Mouse (Mus musculus) heart, postnatal 10 days (tissue): Measurements from ENCODE around the gene Gatad2a. TPM values are rescaled to one million over a fixed set of nuclear protein-coding genes. Genes with fewer than 3 reads are reported as not detected.
"Not testable (repeated sequence)": the region's sequence is repeated elsewhere in the genome, so short reads cannot be mapped to it uniquely, and the experiment has no call there.

Experiments used
- DNase-seq, 2 experiments: peaks; one replicate each; pipeline ENCODE4 v3.0.0; 2021
- intact Hi-C: fragments of 180-260 bp; cut with DNase I; formaldehyde crosslinking; loops from one replicate; pipeline ENCODE4 v1.15.1; 2025
- total RNA-seq, 2 experiments: library from RNA; stranded (reverse); gene quantifications; 2 replicates each; pipeline ENCODE4 v1.2.3; 2021

Gatad2a gene
- 10 to 100 TPM; 62.1 to 63.1 TPM for total RNA-seq

- intact Hi-C loops, result loop anchor here (2.0 kb wide), 2 partner anchors 21 to 47 kb away; partner anchors contain the start of genes Mau2 and Sugp1
- DNase-seq, result peak; percentile 100
Observed at GRCm38 (mm10) chr8:69995776-69996588, at the start of gene Gatad2a. Gatad2a (minus strand) TSS chr8:69996384.

DNA sequence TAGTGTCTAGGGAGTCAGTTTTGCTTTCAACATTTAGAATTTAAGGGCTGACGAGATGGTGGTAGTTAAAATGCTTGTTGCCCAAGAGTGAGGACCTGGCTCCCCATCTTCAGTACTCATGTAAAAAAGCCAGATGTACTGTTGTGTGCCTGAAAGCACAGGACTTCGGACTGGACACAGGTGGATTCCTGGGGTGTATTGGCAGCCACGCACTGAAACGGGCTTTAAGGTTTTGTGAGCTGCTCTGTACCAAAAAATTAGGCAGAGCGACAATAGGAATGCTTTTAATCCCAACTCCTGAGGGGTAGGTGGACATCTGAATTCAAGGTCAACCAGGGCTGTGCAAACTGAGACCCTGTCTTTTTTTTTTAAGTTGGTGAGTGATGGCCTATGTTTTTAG, 47.8 kb upstream of the Gatad2a start:
- intact Hi-C loops, result loop anchor here (2.0 kb wide), 1 partner anchor 47 kb away; the partner anchor contains the start of gene Gatad2a

DNA sequence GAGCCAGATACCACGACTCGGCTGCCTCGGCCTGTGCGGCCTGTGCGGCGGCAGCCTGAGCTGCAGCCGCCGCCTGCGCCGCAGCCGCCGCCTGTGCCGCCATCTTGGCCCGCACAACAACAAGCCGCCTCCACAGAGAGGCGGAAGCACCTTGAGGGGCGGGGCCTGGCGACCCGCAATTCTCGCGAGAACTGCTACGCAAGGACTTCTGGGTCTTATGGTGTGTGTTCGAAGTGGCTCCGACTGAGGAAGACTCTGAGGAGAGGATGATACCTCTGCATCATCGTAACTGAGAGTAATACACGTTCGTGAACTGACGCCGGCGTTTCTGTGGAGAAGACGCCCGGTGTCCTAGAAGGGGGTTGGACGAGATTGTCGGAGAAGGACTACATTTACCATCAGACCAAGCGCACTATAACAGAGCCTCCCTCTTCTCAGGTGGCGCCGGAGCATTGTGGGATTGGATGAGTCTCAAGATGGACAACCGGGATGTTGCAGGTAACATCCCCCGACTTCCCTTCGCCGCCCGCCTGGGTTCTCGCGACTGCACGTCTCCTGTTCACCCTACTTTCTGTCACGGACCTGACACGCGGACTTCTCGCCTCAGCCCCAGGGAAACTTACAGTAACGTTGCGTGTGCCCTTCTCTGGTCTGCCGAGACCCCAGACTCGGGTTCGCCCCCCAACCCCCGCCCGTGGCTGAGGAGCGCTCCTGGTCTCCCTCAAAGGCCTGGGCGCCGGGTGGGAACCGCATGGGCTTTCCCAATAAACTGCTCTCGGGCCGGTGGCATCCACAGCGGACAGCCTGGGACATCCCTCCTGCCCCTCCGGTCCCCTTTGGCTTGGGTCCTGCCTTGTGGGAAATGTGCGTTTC, 46.6 kb upstream of the Gatad2a start, which contains the start of the genes Mau2 and Sugp1:
Gene Mau2, minus strand, starts transcription at position 152 of the 873 bp plus-strand sequence.
Gene Sugp1, plus strand, starts transcription at position 231 of the 873 bp plus-strand sequence.
- peak; percentile 98 for DNase-seq

More for the DNA sequence above, 47.8 kb upstream of the Gatad2a start:
- no peak for DNase-seq

GRCm38 (mm10) chr8:70041885-70042546, 45.8 kb upstream of the Gatad2a start:
- DNase-seq, result no peak
- intact Hi-C loops, result loop anchor here (2.0 kb wide), 1 partner anchor 45 kb away; the partner anchor contains the start of gene Gatad2a

More for the DNA sequence above, 46.6 kb upstream of the Gatad2a start, which contains the start of the genes Mau2 and Sugp1:
- intact Hi-C loops, result loop anchor here (2.0 kb wide), 1 partner anchor 46 kb away; the partner anchor contains the start of gene Gatad2a

DNA sequence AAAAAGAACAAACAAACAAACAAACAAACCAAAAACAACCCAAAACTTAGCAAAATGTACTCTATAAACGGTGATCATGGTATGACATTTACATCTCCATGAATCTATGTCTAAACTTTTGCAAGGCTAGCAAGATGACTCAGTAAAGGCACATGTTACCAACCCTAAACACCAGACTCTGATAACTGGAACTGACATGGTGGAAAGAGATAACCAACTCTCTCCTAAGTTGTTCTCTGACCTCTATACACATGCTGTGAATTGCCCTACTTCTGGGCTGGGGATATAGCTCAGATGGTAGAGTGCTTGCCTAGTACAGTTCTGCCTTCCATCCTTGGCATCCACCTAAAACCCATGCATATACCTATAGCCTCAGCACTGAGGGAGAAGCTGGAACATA, 41.8 kb upstream of the Gatad2a start:
- intact Hi-C loops, result no loop called here
- DNase-seq, result no peak

DNA sequence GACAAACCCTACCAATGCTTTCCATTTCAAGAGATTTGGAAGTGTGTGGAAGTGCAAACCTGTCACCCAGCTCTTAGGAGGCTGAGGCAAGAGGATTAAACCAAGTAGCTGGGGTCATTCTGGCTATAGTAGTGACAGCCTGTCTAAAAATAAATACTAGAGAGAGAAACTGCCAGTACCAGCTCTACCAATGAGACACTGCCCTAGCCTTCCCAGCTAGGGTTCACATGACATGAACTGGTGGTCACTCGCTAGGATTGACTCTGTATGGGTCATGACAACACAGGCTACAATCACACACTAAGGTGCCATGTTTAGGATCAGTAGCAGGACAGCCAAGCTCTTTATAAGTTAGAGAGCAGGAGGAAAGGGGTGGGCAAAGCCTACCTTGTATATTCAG, 34.1 kb upstream of the Gatad2a start:
- intact Hi-C loops, result no loop called here

GRCm38 (mm10) chr8:70026151-70026550, 30.0 kb upstream of the Gatad2a start:
- intact Hi-C loops, result no loop called here
- no peak for DNase-seq

More for the DNA sequence above, 34.1 kb upstream of the Gatad2a start:
- no peak for DNase-seq

DNA sequence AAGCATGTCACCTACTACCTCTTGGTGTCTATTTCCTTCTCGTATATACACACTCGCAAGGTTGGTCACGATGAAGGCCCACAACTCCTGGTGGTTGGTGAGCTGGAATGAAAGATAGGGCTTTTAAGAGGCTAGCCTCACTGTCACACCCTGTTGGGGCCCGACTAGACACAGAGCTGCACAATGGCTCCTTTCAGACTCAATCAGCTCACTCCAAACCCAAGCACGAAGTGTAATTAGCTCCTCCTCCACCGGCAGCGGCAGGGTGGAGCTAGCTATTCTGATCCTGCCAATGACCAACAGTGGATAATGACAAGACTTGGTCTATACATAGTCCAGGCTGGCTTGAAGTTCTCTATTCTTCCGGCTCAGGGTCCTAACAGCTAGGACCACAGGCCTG, 27.4 kb upstream of the Gatad2a start:
- DNase-seq, result no peak
- intact Hi-C loops, result no loop called here

- intact Hi-C loops, result no loop called here
- DNase-seq, result no peak
Observed at GRCm38 (mm10) chr8:70015017-70015416, 18.8 kb upstream of the Gatad2a start.

DNA sequence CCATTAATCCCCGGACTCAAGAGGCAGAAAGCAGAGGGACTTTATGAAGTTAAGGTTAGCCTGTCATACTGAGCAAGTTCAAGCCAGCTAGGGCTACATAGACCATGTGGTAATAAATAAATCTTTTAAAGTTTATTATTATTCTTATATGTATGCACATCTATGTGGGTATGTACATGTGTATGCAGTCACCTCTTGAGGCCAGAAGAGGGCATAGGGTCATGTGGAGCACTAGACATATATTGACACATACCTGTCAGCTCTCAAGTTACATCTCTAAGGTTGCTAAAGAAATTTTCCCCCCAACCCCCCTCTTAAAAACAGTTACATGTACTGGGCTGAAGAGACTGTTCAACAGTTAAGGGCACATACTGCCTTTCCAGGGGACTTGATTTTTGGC, 16.6 kb upstream of the Gatad2a start:
- no peak for DNase-seq
- intact Hi-C loops, result no loop called here

- DNase-seq, result no peak
- intact Hi-C loops, result no loop called here
Observed at GRCm38 (mm10) chr8:70012350-70012749, 16.2 kb upstream of the Gatad2a start.

- intact Hi-C loops, DNase-seq: not testable (repeated sequence)
Observed at GRCm38 (mm10) chr8:70010796-70011195, 14.6 kb upstream of the Gatad2a start.

GRCm38 (mm10) chr8:70005178-70005577, 9.0 kb upstream of the Gatad2a start:
- intact Hi-C loops, result no loop called here
- peak; percentile 25 to 37 for DNase-seq

DNA sequence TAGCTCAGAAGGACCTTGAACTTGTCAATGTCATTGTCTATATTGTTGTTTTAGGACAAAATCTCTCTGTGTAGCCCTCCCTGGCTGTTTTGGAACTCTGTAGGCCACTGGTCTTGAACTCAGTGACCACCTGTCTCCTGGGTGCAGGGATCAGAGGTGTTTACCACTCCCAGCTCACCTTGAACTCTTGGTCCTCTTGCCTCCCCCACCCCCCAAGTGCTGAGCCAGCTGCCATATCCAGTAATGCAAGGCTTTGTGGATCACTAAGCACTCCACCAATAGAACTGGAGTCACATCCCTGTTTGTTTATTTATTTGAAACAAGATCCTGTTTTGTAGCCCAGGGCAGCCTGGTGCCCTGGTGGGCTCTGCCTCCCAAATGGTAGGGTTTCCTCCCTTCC, 8.2 kb upstream of the Gatad2a start:
- no peak for DNase-seq
- intact Hi-C loops, result no loop called here

DNA sequence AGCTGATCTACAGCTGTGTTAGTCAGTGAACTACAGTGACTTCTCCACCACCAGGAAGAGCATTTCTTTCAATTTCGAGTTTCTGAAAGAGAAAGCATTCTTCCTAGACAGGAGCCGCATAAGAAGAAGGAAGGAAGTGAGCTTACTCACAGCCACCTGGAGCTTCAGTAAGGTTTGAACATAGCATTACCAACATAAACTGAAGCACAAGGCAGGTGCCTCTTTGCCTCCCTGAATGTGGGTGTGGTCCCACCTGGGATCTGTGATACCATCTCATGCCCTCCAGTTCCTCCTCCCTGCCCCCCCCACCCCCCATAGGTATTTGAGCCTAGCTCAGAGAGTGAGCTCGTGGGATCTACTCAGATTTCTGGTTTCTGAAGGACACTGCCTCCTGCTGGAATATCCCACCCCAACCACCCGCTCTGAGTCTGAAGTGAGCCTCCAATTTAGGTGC, 7.0 kb upstream of the Gatad2a start:
- intact Hi-C loops, result no loop called here
- no peak for DNase-seq

DNA sequence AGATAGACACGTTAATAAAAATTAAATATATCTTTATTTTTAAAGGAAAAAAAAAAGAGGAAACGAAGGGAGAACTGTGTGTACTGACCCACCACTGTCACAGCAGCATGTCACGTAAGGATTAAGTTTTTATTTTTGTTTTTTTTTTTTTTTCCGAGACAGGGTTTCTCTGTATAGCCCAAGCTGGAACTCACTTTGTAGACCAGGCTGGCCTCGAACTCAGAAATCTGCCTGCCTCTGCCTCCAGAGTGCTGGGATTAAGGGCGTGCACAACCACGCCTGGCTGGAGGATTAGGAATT, 5.7 kb upstream of the Gatad2a start:
- intact Hi-C loops, result loop anchor here (1.0 kb wide), 1 partner anchor 83 kb away; no protein-coding TSS in a partner anchor
- not testable (repeated sequence) for DNase-seq

DNA sequence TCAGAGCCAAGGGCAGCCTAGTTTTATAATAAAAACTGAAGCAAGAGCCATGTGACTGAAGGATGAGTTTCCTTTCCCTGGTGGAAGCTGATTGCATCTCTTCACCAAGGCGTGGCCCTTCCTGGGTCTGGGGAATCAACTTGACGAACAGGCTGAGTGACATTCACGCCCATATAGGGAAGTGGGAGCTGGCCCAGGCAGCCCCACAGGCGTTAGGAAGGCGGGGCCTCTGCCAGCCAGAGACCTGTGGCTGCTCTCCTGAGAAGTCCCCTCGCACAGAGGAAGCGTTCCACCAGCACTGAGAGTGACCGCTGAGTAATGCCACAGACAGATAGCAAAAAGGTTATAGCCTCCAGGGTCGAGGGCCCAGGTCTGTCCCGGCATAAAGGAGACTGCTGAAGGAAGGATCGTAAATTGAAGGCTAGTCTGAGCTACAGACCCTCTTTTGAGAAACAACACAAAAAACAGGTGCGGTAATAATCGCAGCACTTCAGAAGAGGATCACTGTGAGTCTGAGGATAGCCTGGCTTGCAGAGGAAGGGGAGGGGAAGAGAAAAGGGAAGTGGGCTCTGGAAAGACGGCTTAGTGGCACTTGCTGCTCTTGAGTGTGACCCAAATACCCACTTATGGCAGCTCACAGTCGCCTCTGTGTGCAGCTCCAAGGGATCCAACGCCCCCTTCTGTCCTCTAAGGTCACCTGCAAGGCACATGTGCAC, 5.2 kb upstream of the Gatad2a start:
- intact Hi-C loops, result loop anchor here (1.0 kb wide), 1 partner anchor 82 kb away; no protein-coding TSS in a partner anchor
- DNase-seq, result peak; percentile 72 to 73

DNA sequence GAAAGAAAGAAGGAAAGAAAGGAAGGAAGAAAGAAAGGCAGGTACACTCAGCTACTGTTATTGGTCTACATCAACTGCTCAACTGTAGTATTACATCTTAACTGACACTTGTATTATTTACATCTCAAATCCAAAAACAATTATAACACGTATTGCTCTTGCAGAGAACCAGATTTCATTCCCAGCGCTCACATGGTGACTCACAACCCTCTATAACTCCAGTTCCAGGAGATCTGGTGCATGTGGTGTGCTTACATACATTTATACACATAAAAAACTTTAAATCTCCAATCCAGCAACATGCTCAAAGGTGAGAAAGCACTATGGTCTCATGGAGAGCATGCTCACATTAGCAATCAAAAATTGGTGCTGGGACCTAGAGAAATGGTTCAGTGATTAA, 4.0 kb upstream of the Gatad2a start:
- DNase-seq, result no peak
- intact Hi-C loops, result no loop called here

GRCm38 (mm10) chr8:69999236-69999635, 3.1 kb upstream of the Gatad2a start:
- intact Hi-C loops, result no loop called here
- DNase-seq, result no peak

GRCm38 (mm10) chr8:69998706-69999105, 2.5 kb upstream of the Gatad2a start:
- intact Hi-C loops, result no loop called here
- no peak for DNase-seq
